Mouse (Mus musculus) bone marrow macrophage, adult 2 months (primary cell): Measurements from ENCODE around the gene Utp4.

Source experiments
- CTCF ChIP-seq: IDR thresholded peaks from 2 replicates; pipeline ENCODE4 v1.5.1; 2012; ENCODE audit warnings: low read depth, mild to moderate bottlenecking, low read length, moderate library complexity
- POLR2A ChIP-seq: IDR thresholded peaks from 2 replicates; pipeline ENCODE4 v1.6.1; 2012; ENCODE audit warnings: mild to moderate bottlenecking, low read depth, low read length, borderline replicate concordance

DNA sequence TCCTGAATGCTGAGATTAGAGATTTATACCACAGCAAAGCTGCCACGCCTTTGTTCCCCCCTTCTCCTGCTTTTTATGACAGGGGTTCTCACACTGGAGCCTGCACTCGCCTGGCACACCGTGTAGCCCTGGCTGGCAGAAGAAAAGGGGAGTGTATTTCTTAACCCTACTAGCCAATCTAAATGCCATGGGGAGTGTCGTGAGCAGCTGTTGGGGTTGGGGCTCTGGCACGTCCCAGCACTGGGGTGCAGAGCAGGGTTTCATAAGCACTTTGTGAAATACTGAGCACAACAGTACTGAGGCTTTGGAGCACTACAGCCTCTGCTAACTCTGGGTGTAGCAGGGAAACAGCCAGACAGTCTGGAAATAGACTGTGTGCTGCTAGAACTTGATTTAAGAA is 6.0 kb downstream of the Utp4 start:
- TF ChIP-seq CTCF: no peak
- TF ChIP-seq POLR2A: no peak
